Mouse (Mus musculus): ENCODE results near the gene Fbxo3. TPM values are rescaled to one million over a fixed set of nuclear protein-coding genes. Genes with fewer than 3 reads are reported as not detected.

Fbxo3 gene
- polyA plus RNA-seq, 1 experiment from 2014 or later: 60.1 TPM

DNA sequence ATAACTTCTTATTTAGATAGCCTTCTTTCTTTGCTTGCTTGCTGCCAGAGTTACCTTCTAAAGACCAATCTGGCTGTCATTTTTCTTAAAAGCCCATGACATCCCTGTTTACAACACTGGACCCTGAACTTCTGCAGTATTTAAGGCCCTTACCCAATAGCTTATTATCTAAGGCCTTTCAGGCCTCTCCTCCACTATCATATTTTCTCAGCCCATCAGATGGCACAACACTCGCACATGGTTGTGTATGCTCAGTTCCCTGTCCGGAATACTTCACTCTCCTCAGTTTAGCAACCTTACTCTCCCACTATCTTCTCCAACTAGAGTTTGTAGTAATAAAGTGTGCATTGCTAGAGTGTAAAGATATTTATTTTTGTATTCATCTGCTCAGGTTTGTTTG, 1.6 kb downstream of the Fbxo3 start:
- no peak for ATAC-seq (ENCODE audit: insufficient number of reproducible peaks, insufficient read depth, low FRiP score, low read depth)
- H3K9ac ChIP-seq (replicated peaks; ENCODE audit: low read depth, low read length): no peak overlapping the region

DNA sequence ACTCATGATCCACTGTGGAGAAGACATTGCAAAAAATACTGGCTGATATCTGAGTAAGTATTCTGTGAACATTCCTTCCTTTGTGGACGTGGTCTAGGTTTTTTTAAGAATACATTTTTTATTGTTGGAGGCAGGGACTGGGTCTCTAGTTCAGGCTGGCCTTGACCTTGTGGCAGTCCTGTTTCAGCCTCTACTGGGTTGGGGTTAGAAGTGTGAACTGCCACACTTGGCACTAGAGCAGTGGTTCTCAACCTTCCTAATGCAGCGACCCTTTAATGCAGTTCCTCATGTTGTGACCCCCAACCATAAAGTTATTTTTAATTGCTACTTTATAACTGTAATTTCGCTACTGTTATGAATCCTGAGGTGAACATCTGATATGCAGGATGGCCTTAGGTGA, 2.9 kb downstream of the Fbxo3 start:
- Histone ChIP-seq H3K27me3 (ENCODE audit: control insufficient read depth, insufficient read depth, low read length) (no peaks in the 10 kb centered on the region), H3K4me3 (ENCODE audit: low read depth, low read length) (no peak overlapping the region), H3K4me1 (ENCODE audit: control insufficient read depth, insufficient read depth, low read length) (peaks cover 14% of the 10 kb centered on the region), H3K27ac (ENCODE audit: low read length) (no peak overlapping the region), H3K36me3 (ENCODE audit: control insufficient read depth, insufficient read depth, low read length) (peaks cover 7% of the 10 kb centered on the region), H3K9ac (replicated peaks; ENCODE audit: low read depth, low read length) (no peak overlapping the region), H3K9me3 (ENCODE audit: control insufficient read depth, low read depth, low read length) (no peaks in the 10 kb centered on the region), H3K4me2 (replicated peaks; ENCODE audit: low read depth, low read length) (no peak overlapping the region)
- no peak for ATAC-seq (ENCODE audit: insufficient number of reproducible peaks, insufficient read depth, low FRiP score, low read depth)
- 80% methylated on average over 3 of the region's 3 CpGs for WGBS

More for the DNA sequence above, 1.6 kb downstream of the Fbxo3 start:
- Histone ChIP-seq H3K9me3 (ENCODE audit: control insufficient read depth, low read depth, low read length) (no peaks in the 10 kb centered on the region), H3K4me2 (replicated peaks; ENCODE audit: low read depth, low read length) (peak overlapping the region; percentile 85), H3K4me1 (ENCODE audit: control insufficient read depth, insufficient read depth, low read length) (peaks cover 14% of the 10 kb centered on the region), H3K27ac (ENCODE audit: low read length) (no peak overlapping the region), H3K4me3 (ENCODE audit: low read depth, low read length) (peak overlapping the region; percentile 99), H3K27me3 (ENCODE audit: control insufficient read depth, insufficient read depth, low read length) (no peaks in the 10 kb centered on the region), H3K36me3 (ENCODE audit: control insufficient read depth, insufficient read depth, low read length) (peaks cover 4% of the 10 kb centered on the region)
- WGBS: 54% methylated on average over 2 of the region's 2 CpGs

GRCm38 (mm10) chr2:104032056-104032455, 4.5 kb downstream of the Fbxo3 start:
- no peak overlapping the region for H3K4me3 ChIP-seq (ENCODE audit: low read depth, low read length)
- H3K9ac ChIP-seq (replicated peaks; ENCODE audit: low read depth, low read length): no peak overlapping the region
- H3K27me3 ChIP-seq (ENCODE audit: control insufficient read depth, insufficient read depth, low read length): no peaks in the 10 kb centered on the region
- no peak overlapping the region for H3K4me2 ChIP-seq (replicated peaks; ENCODE audit: low read depth, low read length)
- no peak for ATAC-seq (ENCODE audit: insufficient number of reproducible peaks, insufficient read depth, low FRiP score, low read depth)
- H3K9me3 ChIP-seq (ENCODE audit: control insufficient read depth, low read depth, low read length): no peaks in the 10 kb centered on the region
- H3K27ac ChIP-seq (ENCODE audit: low read length): no peak overlapping the region
- H3K36me3 ChIP-seq (ENCODE audit: control insufficient read depth, insufficient read depth, low read length): peaks cover 9% of the 10 kb centered on the region
- peaks cover 14% of the 10 kb centered on the region for H3K4me1 ChIP-seq (ENCODE audit: control insufficient read depth, insufficient read depth, low read length)
- 85% methylated on average over 3 of the region's 3 CpGs for WGBS

DNA sequence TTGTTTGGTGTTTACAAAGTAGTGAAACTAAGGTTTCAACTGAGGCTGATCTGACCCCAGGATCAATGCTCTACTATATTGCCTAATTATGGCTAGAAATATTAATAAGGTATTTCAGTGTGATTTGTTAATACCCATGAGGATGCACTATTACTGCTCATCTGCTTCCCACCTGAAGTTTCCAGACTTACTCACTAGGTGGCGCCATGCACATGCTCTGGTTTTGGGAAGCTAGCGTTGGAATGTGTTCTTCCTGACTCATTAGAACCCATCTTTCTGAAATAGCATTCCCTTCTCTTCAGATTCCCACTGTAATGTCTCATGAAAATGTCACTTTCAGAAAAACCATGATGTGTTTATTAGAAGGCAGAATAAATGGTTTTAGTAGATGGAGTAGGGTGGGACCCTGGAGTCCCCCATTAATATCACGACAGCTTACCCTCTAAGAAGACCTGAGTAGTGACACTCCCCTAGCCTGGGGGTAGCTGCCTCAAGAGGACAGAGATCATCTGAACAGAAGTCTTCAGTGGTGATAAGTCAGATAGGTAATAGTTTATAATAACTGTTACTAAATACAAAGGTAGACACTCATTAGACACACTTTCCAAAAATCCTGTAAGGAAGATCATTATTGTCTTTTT, 7.4 kb downstream of the Fbxo3 start:
- no peak overlapping the region for H3K4me3 ChIP-seq (ENCODE audit: low read depth, low read length)
- WGBS: 32% methylated on average over 3 of the region's 3 CpGs
- no peaks in the 10 kb centered on the region for H3K27me3 ChIP-seq (ENCODE audit: control insufficient read depth, insufficient read depth, low read length)
- H3K36me3 ChIP-seq (ENCODE audit: control insufficient read depth, insufficient read depth, low read length): peaks cover 16% of the 10 kb centered on the region
- H3K4me1 ChIP-seq (ENCODE audit: control insufficient read depth, insufficient read depth, low read length): peaks cover under 1% of the 10 kb centered on the region
- ATAC-seq (ENCODE audit: insufficient number of reproducible peaks, insufficient read depth, low FRiP score, low read depth): no peak
- H3K4me2 ChIP-seq (replicated peaks; ENCODE audit: low read depth, low read length): no peak overlapping the region
- H3K9me3 ChIP-seq (ENCODE audit: control insufficient read depth, low read depth, low read length): no peaks in the 10 kb centered on the region
- no peak overlapping the region for H3K27ac ChIP-seq (ENCODE audit: low read length)
- no peak overlapping the region for H3K9ac ChIP-seq (replicated peaks; ENCODE audit: low read depth, low read length)

DNA sequence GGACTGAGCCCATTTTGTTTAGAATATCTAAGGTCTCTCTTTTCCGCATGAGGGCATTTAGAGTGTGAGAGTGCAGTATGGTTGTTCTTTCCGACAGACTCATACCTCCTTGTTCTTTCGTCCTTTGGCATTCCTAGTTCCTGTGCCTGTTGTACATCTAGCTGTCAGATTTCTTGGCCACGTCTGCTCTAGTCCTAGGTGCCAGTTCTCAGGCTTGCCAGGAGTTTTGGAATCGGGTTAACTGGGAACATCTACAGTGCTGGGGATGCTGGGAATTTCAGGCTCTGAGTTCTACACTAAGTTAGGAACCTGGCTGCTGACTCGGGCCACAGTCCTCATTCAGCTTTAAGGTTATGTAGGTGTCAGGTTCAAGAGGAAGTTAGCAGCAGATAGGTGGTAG, 8.1 kb downstream of the Fbxo3 start:
- no peaks in the 10 kb centered on the region for H3K9me3 ChIP-seq (ENCODE audit: control insufficient read depth, low read depth, low read length)
- H3K4me2 ChIP-seq (replicated peaks; ENCODE audit: low read depth, low read length): no peak overlapping the region
- ATAC-seq (ENCODE audit: insufficient number of reproducible peaks, insufficient read depth, low FRiP score, low read depth): no peak
- no peaks in the 10 kb centered on the region for H3K4me1 ChIP-seq (ENCODE audit: control insufficient read depth, insufficient read depth, low read length)
- no peak overlapping the region for H3K9ac ChIP-seq (replicated peaks; ENCODE audit: low read depth, low read length)
- H3K27me3 ChIP-seq (ENCODE audit: control insufficient read depth, insufficient read depth, low read length): no peaks in the 10 kb centered on the region
- WGBS: 83% methylated on average over 6 of the region's 6 CpGs
- peaks cover 16% of the 10 kb centered on the region for H3K36me3 ChIP-seq (ENCODE audit: control insufficient read depth, insufficient read depth, low read length)
- no peak overlapping the region for H3K27ac ChIP-seq (ENCODE audit: low read length)
- H3K4me3 ChIP-seq (ENCODE audit: low read depth, low read length): no peak overlapping the region

DNA sequence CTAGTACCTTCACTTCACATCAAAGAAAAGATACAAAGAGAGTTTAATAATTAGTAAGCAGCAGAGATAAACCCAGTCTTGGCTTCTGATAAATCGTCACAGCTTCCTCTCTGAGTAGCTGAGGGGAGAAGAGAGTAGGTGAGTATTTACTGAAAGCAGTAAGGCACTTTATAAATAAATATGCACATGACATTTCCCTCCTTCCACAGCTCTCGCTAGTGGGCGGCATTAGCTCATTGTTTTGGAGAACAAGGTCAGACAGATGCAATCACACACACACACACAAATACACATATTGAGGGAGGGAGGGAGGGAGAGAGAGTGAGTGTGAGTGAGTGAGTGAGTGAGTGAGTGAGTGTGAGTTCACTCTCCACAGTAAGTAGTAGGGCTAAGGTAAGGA, 8.8 kb downstream of the Fbxo3 start:
- no peak overlapping the region for H3K27ac ChIP-seq (ENCODE audit: low read length)
- H3K4me1 ChIP-seq (ENCODE audit: control insufficient read depth, insufficient read depth, low read length): no peaks in the 10 kb centered on the region
- no peak for ATAC-seq (ENCODE audit: insufficient number of reproducible peaks, insufficient read depth, low FRiP score, low read depth)
- H3K4me3 ChIP-seq (ENCODE audit: low read depth, low read length): no peak overlapping the region
- peaks cover 16% of the 10 kb centered on the region for H3K36me3 ChIP-seq (ENCODE audit: control insufficient read depth, insufficient read depth, low read length)
- no peaks in the 10 kb centered on the region for H3K27me3 ChIP-seq (ENCODE audit: control insufficient read depth, insufficient read depth, low read length)
- no peak overlapping the region for H3K9ac ChIP-seq (replicated peaks; ENCODE audit: low read depth, low read length)
- 60% methylated on average over 3 of the region's 3 CpGs for WGBS
- no peaks in the 10 kb centered on the region for H3K9me3 ChIP-seq (ENCODE audit: control insufficient read depth, low read depth, low read length)
- H3K4me2 ChIP-seq (replicated peaks; ENCODE audit: low read depth, low read length): no peak overlapping the region

DNA sequence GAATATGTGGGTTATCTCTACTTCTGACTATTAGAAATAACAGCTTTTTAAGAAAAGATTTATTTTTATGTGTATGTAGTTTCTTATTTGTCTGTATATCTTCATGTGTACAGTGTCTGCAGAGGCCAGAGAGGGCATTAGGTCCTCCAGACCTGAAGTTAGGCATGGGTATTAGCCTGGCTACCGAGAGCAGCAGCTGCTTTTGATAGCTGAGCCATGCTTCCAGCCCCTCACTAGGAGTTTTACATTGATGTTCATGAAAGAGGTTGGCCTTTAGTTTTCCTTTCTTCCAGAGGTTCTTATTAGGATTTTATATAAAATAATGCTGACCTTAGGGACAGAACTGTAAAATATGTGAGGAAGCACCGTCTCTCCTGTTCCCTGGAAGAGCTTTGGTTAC, 10.7 kb downstream of the Fbxo3 start:
- Histone ChIP-seq H3K4me3 (ENCODE audit: low read depth, low read length) (no peak overlapping the region), H3K27ac (ENCODE audit: low read length) (no peak overlapping the region), H3K4me1 (ENCODE audit: control insufficient read depth, insufficient read depth, low read length) (no peaks in the 10 kb centered on the region), H3K9me3 (ENCODE audit: control insufficient read depth, low read depth, low read length) (no peaks in the 10 kb centered on the region), H3K4me2 (replicated peaks; ENCODE audit: low read depth, low read length) (no peak overlapping the region), H3K36me3 (ENCODE audit: control insufficient read depth, insufficient read depth, low read length) (peaks cover 16% of the 10 kb centered on the region), H3K9ac (replicated peaks; ENCODE audit: low read depth, low read length) (no peak overlapping the region), H3K27me3 (ENCODE audit: control insufficient read depth, insufficient read depth, low read length) (no peaks in the 10 kb centered on the region)
- ATAC-seq (ENCODE audit: insufficient number of reproducible peaks, insufficient read depth, low FRiP score, low read depth): no peak
- 72% methylated on average over 2 of the region's 2 CpGs for WGBS

DNA sequence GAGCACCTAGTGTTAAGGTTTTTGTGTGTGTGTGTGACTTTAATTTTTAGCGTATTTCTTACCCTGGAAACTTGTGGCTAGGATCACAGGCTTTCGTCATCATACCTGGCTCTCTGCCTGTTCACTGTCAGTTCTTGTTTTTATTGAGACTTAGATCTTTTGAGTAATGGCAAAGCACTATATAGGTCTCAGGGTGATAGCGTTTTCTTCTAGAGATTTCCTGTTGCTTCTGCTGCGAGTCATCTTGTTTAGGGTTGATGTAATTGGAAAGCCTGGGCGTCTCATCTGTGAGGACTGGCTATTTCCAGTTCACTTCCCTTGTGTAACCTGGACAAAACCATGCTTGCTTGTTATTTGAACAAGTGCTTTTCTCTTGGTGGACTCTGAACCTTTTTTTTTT, 14.1 kb downstream of the Fbxo3 start:
- H3K9me3 ChIP-seq (ENCODE audit: control insufficient read depth, low read depth, low read length): no peaks in the 10 kb centered on the region
- no peaks in the 10 kb centered on the region for H3K27me3 ChIP-seq (ENCODE audit: control insufficient read depth, insufficient read depth, low read length)
- H3K9ac ChIP-seq (replicated peaks; ENCODE audit: low read depth, low read length): no peak overlapping the region
- H3K4me3 ChIP-seq (ENCODE audit: low read depth, low read length): no peak overlapping the region
- peaks cover 18% of the 10 kb centered on the region for H3K36me3 ChIP-seq (ENCODE audit: control insufficient read depth, insufficient read depth, low read length)
- 54% methylated on average over 5 of the region's 5 CpGs for WGBS
- H3K27ac ChIP-seq (ENCODE audit: low read length): no peak overlapping the region
- ATAC-seq (ENCODE audit: insufficient number of reproducible peaks, insufficient read depth, low FRiP score, low read depth): no peak
- no peak overlapping the region for H3K4me2 ChIP-seq (replicated peaks; ENCODE audit: low read depth, low read length)
- H3K4me1 ChIP-seq (ENCODE audit: control insufficient read depth, insufficient read depth, low read length): no peaks in the 10 kb centered on the region

DNA sequence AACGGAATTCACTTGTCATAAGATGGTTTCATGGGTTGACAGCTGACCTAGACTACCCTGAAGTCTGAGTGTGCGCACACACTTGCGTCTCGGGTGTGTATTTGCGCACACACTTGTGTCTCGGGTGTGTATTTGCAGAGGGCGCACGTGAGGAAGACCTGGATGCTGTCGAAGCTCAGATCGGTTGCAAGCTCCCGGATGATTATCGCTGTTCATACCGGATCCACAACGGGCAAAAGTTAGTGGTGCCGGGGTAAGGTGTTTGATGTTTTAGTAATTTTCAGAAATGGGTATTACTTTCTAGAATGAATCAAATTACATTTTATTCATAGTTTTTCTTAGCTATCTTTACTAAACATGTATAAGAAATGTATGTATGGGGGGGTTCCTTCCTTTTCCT, 15.2 kb downstream of the Fbxo3 start:
- 91% methylated on average over 15 of the region's 15 CpGs for whole genome bisulfite sequencing
- no peaks in the 10 kb centered on the region for H3K9me3 ChIP-seq (ENCODE audit: control insufficient read depth, low read depth, low read length)
- H3K27ac ChIP-seq (ENCODE audit: low read length): no peak overlapping the region
- ATAC-seq (ENCODE audit: insufficient number of reproducible peaks, insufficient read depth, low FRiP score, low read depth): no peak
- H3K27me3 ChIP-seq (ENCODE audit: control insufficient read depth, insufficient read depth, low read length): no peaks in the 10 kb centered on the region
- H3K4me1 ChIP-seq (ENCODE audit: control insufficient read depth, insufficient read depth, low read length): no peaks in the 10 kb centered on the region
- H3K4me2 ChIP-seq (replicated peaks; ENCODE audit: low read depth, low read length): no peak overlapping the region
- H3K4me3 ChIP-seq (ENCODE audit: low read depth, low read length): no peak overlapping the region
- H3K36me3 ChIP-seq (ENCODE audit: control insufficient read depth, insufficient read depth, low read length): peaks cover 10% of the 10 kb centered on the region
- H3K9ac ChIP-seq (replicated peaks; ENCODE audit: low read depth, low read length): no peak overlapping the region

Data from stomach, embryonic 14.5 days (tissue).